15 mouse cellular contexts compared by ENCODE assay signal in genomic region chr16:81365901-81366300, GRCm38 (mm10).
"Had no signal": no experiment of that assay in that cellular context is flagged by ENCODE, and none has a peak within 500 bp of the region (broad histone marks: within the 10 kb centered on the region; RNA-seq: fewer than 3 reads in every experiment).

No protein-coding gene starts in this region.

- DNase-seq: kidney, adult 18-20 months; kidney, postnatal 10 days; kidney, postnatal 4 days; liver; liver, embryonic 13.5 days; liver, postnatal 0 days; lung, postnatal 36 days; midbrain, embryonic 14.5 days; right cerebral cortex, postnatal 14 days; thymus, postnatal 4 days had no signal

- ATAC-seq: intestine, embryonic 15.5 days; liver, postnatal 0 days had no signal

- H3K4me3 ChIP-seq: intestine, embryonic 15.5 days; limb, embryonic 12.5 days; liver, embryonic 13.5 days; lung, embryonic 15.5 days; midbrain, embryonic 10.5 days; neural tube, embryonic 12.5 days had no signal

- H3K27ac ChIP-seq: intestine, embryonic 15.5 days; limb, embryonic 12.5 days; liver, embryonic 13.5 days; lung, embryonic 15.5 days; midbrain, embryonic 10.5 days; neural tube, embryonic 12.5 days had no signal
